Mouse (Mus musculus) ovary, postnatal 10 days (tissue): ENCODE measurements around the gene Clec2l.
"Not testable (repeated sequence)": the region's sequence is repeated elsewhere in the genome, so short reads cannot be mapped to it uniquely, and the experiment has no call there.

Experiments
- DNase-seq: peaks from one replicate; pipeline ENCODE4 v3.0.0; 2022; ENCODE audit warnings: low spot score

Clec2l gene

DNA sequence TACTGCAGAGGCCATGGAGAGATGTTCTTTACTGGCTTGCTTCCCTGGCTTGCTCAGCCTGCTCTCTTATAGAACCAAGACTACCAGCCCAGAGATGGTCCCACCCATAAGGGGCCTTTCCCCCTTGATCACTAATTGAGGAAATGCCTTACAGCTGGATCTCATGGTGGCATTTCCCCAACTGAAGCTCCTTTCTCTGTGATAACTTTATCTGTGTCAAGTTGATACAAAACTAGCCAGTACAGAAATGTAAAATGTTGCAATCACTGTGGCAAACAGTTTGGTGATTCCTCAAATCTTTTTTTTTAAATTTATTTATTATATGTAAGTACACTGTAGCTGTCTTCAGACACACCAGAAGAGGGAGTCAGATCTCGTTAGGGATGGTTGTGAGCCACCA is 7.6 kb downstream of the Clec2l start:
- DNase-seq: not testable (repeated sequence)

DNA sequence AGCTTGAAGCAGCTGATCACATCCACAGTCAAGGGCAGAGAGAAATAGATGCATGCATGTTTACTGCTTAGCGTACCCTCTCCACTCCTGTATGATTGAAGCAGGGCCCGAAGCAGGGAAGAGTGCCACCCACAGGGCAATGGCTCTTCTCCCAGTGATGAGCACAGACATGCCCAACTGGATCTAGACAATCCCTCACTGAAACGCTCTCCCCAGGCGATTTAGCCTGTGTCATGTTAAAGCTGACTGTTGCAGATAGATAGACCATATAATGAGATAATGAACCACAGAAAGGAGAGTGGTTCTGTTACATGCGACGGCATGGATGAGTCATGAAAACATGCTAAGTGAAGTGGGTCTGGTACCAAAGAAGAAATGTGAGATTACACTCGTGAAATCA is 8.4 kb downstream of the Clec2l start:
- no peak for DNase-seq

GRCm38 (mm10) chr6:38672011-38672410 is 9.1 kb downstream of the Clec2l start:
- DNase-seq: no peak

DNA sequence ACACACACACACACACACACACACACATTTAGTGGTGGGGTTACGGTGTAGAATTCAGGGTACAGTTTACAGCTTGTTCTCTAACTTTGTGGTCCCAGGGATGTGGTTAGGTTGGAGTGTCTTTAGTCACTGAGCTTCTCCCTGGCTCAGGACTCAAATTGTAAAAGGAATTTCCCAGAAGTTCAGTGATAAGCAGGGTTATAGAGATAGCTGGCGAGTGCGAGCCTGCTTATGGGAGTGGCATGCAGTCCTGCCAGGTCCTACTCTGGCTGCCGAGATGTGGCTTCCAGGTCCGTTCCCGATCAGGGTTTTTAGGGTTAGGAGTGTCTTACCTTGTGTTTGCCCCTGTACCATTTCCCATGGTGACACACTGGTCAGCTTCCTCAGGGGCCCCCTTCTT is 13.3 kb downstream of the Clec2l start:
- DNase-seq: no peak

GRCm38 (mm10) chr6:38676723-38677122 is 13.9 kb downstream of the Clec2l start:
- no peak for DNase-seq

- no peak for DNase-seq
Observed at GRCm38 (mm10) chr6:38677629-38678028, 14.8 kb downstream of the Clec2l start.

DNA sequence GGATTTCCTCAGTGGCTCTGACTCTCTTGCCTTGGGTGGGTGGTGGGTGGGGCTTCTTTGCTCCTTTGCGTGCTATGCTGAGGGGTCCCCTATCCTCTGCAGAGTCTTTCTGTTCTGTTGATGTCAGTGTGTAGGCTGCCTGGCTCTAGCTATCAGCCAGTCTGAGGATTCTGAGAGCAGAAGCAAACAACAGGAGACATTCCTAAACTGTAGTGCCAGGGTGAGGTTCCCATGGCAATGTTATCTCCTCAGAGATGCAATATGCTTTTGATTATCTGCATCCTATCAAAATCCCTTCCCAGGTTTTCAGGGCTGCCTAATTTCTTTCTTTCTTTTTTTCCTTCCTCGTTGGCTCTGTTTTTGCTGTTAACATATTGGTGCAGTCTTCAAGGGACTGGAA is 19.7 kb downstream of the Clec2l start:
- DNase-seq: no peak

GRCm38 (mm10) chr6:38687216-38687615 is 24.3 kb downstream of the Clec2l start:
- DNase-seq: no peak

DNA sequence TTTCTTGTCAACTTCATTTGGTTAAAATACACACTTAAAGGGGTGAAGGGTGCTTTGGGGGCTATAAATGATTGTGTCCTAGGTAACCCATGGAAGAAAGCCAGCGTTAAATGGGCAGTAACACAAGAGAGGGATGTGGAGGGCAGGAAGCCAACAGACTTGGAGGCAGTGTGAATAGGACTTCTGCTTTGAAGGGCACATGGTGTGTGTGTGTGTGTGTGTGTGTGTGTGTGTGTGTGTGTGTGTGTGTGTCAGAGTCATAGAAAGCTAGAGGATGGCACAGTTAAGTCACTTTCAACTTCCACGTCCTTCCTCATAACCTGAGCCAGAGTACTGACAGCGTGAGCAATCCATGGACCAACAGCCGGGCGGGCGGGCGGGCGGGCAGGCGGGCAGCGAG is 26.0 kb downstream of the Clec2l start:
- DNase-seq: no peak

DNA sequence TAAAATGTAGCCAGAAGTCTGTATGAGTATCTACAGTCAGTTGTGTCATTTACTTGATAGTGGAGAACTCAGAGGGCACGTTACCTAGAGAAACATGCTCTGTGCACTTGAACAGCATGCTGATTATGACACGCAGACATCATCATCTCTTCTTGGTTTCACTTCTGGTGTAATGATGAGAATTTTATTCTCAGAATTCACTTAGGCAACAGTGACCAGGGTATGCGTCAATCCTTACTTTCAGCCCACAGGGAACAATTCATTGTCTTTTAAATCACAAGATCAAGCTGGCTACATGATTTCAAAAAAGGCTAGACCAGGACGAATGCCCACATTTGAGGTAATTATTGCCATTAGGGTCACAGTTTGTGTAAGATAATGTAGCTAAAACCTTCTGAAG is 27.7 kb downstream of the Clec2l start:
- DNase-seq: no peak

- no peak for DNase-seq
Observed at GRCm38 (mm10) chr6:38691052-38691451, 28.2 kb downstream of the Clec2l start.

DNA sequence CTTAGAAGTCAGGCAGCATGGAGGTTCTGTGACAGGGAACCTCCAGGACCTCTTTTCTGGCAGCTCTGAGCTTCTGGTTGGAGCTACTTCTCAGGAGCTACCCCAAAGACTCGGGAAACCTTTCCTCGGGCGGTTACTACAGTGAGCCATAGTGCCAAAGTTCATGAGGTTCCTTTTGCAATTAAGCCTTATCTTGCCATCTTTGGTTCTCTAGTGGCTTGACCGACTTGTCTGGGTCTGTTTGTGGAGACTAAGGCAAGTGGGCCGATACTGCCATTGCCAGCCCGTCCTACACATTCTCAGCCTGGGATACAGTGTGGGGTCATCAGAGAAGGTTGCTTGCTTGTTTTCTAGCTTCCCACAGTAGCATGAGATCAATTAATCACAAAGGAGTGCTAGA is 29.7 kb downstream of the Clec2l start:
- no peak for DNase-seq

DNA sequence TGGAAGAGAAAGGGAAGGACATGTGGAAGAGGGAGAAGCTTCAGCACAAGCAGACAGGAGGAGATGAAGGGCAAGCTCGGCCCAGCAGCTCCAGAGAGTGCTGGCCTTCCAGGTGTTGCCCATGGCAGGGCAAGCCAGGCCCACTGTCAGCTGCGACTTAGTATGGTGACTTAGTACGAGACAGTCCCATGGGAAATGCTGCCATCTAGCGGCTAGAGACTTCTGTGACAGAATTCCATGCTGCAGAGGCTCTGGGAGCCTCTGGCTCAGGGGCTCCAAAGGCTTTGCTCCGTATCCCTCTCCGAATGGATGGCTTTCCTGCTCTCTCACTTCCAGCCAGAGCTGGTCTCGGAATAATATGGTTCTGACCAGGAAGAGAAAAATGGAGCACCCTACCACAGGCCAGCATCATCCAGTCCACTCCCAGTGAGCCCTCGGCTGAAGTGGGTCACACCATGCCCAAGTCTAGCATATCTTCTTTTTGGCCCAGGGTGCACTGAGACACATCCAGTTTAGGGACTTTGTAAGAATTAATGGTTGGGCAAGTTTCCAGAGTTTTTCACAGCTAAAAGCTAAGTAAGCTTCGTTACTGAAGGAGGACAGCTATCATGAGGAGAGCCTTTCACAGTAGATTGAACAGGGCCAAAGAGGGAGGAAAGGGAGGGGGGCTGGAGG is 32.6 kb downstream of the Clec2l start:
- DNase-seq: peak; percentile 57

GRCm38 (mm10) chr6:38696570-38696969 is 33.7 kb downstream of the Clec2l start:
- DNase-seq: no peak

DNA sequence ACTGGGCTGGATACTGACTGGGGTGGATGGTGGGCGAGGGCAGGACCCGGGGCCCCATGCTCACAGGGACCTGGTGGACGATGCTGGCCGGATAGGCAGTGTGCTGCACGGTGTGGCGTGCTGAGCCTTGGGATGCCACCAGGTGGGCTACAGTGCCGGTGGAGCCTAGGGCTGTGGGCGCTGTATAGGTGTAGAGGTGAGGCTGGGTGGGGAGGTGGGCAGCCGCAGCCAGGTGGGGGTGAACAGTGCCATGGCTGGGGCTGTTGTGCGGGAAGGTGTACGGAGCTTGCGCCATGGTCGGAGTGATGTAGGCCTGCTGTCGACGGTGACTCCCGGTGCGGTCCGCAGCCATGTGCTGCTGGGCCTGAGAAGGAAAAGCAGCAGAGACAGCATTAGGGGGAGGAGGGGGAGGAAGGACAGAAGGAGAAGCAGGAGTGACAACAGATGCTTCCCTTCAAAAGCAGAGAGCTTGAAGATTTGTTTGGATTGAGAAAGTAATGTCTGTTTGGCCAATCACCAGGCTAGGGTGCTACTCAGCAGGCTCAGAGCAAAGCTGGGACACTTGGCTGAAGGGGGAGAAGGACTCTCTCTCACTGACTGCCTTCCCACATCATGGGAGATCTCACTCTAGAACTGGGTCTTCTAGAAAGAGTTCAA is 35.5 kb downstream of the Clec2l start:
- DNase-seq: no peak

DNA sequence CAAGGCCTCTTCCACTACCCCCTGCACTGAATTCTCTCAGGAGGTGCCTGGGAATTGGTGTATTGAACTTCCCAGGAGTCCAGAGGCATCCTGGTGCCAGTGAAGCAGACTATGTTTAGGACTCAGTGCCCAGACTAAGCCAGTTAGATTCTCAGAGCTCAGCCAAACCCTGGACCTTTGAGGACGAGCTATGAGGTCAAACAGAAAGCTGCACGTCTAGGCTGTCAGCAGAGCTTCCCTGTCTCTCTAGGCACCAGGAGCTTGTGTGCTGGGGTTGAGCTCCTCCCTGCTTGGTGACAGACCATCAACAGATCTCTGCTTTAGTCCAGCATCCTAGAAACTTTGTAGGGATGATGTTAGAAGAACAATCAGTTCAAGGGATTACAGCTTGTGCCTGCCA is 38.6 kb downstream of the Clec2l start:
- DNase-seq: no peak

- no peak for DNase-seq
Observed at GRCm38 (mm10) chr6:38702810-38703399, 40.0 kb downstream of the Clec2l start.

DNA sequence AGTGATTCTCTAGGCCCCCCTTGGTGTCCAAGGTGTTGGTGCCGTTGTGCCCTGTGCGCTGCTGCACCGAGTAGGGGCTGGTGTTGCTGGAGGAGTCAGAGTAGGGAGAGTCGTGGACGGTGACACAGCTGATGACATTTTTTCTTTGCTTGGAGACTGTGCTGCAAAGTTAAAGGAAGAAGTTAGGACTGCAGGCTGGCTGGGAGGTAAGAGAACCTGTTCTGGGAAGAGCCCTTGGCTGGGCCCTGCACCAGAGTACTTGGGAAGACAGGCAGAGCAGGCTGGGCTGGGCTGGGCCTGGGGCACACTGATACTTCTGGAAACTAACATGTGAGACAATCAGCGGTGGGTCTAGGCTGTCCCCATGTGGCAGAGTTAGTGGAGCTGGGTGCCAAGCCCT is 40.7 kb downstream of the Clec2l start:
- DNase-seq: no peak

DNA sequence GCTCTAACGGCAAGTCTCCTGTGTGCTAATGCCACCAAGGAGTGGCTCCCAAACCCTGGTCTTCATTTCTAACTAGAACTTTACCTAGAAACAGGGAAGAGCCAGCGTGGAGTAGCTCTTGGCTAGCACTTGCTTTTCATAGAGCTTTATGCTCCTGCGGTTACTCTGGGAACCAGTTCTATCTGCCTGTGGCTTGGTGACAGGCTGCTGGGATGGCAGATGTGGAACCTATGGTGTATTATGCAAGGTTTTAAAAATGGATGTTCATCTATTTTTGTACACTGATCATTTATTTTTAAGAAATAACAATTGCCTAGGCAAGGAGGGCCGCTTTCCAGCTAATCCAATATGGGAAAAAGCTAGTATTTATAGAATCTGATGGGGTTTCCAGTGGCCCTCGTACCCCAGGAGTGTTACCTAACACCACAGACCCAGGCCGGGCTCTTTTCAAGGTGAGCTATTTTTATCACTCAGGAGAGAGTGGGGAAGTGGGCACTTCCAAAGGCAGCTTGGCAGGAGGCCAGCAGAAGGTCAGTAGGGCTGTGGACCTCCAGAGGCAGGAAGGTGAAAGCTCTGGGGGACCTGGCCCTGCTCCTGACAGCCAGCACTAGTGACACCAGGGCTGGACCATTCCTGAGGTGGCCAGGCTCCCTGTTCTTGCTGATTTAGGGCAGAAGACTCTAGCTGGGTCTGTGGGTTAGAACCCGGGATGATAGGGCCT is 41.6 kb downstream of the Clec2l start:
- no peak for DNase-seq

DNA sequence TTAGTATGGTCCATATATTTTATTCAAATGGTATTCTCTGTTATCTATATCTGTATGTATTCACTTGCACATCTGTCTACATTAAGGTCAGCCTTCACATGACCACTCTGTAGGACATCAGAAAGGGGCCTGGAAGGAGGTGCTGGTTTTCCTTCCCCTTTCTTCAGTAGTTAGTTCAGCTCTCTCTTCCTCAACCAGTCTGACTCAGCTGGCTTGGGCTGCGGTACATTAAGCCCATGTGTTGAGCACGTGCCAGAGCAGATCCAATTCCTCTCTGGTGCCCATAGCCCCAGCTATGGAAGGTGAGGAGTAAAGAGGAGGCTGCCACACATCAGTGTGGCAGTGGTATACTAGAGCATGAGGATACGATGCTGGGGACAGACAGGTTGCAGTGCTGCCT is 47.6 kb downstream of the Clec2l start:
- DNase-seq: no peak

DNA sequence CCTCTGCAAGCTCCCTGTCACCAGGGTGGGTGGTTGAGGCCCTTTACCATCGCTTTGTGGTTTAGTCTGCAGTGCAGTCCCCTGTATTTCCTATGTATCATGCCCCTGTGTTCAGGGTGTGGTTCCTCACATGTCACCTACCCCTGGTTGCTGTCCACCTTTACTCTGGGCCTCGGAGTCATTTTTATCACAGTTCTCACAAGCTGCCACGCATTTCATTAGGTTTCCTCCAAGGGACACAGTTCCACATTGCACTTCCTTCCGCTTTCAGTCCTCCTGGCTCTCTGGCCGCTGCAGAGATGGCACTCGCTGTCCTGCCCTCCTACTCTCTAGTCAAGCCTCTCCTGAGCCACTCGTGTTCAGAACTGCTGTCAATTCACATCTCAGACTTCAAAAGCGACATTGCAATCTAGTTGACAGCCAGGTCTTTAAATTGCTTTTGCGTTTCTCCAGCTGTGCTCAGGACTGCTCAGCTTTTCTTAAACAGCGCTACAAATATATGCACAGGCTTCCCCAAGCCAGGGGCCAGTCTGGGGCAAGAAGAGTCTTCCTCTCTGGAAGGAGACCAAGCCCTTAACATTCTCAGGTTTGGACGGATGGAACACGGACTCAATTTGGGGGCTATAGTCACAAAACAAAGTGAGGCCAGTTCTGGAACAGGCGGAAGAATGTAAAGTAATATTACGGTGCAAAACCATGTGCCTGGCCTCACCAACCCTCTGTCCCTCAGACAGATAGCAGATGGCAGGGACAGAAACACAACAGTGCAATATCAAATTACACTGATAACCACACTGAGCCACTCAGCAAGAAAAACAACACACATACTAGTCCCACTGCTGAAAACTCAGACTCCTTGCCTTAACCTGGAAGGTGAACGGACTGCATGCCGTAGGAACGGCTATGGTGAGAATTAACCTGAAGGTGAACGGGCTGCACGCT is 51.4 kb downstream of the Clec2l start:
- no peak for DNase-seq

DNA sequence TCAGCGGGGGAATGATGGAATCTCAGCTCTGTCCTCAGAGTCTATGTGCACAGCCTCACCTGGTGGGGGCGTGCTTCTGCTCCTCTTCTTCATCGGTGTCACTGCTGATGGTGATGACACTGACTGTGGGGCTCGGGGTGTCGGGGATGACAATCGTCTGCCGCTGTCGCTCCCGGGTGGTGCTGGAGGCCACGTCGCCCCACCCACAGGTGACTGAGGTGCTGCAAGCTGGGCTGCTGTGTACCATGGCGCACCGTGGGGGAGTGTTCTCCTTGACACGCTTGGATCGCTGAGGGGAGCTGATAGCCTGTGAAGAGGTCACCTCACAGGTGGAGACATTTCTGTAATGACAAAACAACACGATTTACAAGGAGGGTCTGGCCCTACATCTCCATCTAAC is 53.0 kb downstream of the Clec2l start:
- no peak for DNase-seq
